Mouse (Mus musculus) kidney, embryonic 14.5 days (tissue): ENCODE measurements around the gene Gpc3. TPM values are rescaled to one million over a fixed set of nuclear protein-coding genes. Genes with fewer than 3 reads are reported as not detected.

Source experiments
- ATAC-seq: fragments of 200-750 bp; cut with Nextera tagmentation; 2 replicates; pipeline ENCODE4 v1.8.0; 2017; ENCODE audit warnings: moderate number of reproducible peaks, mild to moderate bottlenecking, moderate TSS enrichment, moderate library complexity; ENCODE audit not compliant: low FRiP score, low TSS enrichment
- H3K27ac ChIP-seq: fragments of 300-500 bp; sonication (generic); 2 replicates; pipeline ENCODE4 v1.5.1; 2014; ENCODE audit warnings: low read depth, mild to moderate bottlenecking, low read length, moderate library complexity, mixed read lengths
- H3K27me3 ChIP-seq: fragments of 300-500 bp; sonication (generic); 2 replicates; pipeline ENCODE4 v1.6.1; 2014; ENCODE audit warnings: mild to moderate bottlenecking, low read length; ENCODE audit not compliant: control insufficient read depth, insufficient read depth
- H3K36me3 ChIP-seq: fragments of 300-500 bp; sonication (generic); 2 replicates; pipeline ENCODE4 v1.6.1; 2014; ENCODE audit warnings: low read length, mixed read lengths; ENCODE audit not compliant: control insufficient read depth, insufficient read depth
- H3K4me1 ChIP-seq: fragments of 300-500 bp; sonication (generic); 2 replicates; pipeline ENCODE4 v1.6.1; 2014; ENCODE audit warnings: low read length, mixed read lengths; ENCODE audit not compliant: control insufficient read depth, insufficient read depth
- H3K4me2 ChIP-seq: fragments of 300-500 bp; sonication (generic); replicated peaks from 2 replicates; pipeline ENCODE4 v1.6.1; 2014; ENCODE audit warnings: low read depth, mild to moderate bottlenecking, low read length
- H3K4me3 ChIP-seq: fragments of 300-500 bp; sonication (generic); 2 replicates; pipeline ENCODE4 v1.5.1; 2014; ENCODE audit warnings: mild to moderate bottlenecking, low read length
- H3K9ac ChIP-seq: fragments of 300-500 bp; sonication (generic); 2 replicates; pipeline ENCODE4 v1.6.1; 2014; ENCODE audit warnings: low read depth, mild to moderate bottlenecking, low read length, moderate library complexity
- H3K9me3 ChIP-seq: fragments of 300-500 bp; sonication (generic); 2 replicates; pipeline ENCODE4 v1.6.1; 2016; ENCODE audit warnings: low read length; ENCODE audit not compliant: control insufficient read depth
- WGBS: fragments of 180-500 bp; shearing (Covaris S2); extraction: QIAGEN DNeasy Blood & Tissue Kit; methylation state at CpG from one replicate; pipeline ENCODE4 v1.1.7; 2014; 5-methylcytosine and 5-hydroxymethylcytosine counted together
- polyA plus RNA-seq: library from polyadenylated mRNA; unstranded; fragments of >200 nt; fragmentation: Nextera tagmentation; extraction: Ambion mirVana; gene quantifications from 2 replicates; pipeline ENCODE4 v1.2.1, GENCODE M21; 2014

Gpc3 gene
- polyA plus RNA-seq, 1 experiment from 2014 or later: 1,032 TPM

DNA sequence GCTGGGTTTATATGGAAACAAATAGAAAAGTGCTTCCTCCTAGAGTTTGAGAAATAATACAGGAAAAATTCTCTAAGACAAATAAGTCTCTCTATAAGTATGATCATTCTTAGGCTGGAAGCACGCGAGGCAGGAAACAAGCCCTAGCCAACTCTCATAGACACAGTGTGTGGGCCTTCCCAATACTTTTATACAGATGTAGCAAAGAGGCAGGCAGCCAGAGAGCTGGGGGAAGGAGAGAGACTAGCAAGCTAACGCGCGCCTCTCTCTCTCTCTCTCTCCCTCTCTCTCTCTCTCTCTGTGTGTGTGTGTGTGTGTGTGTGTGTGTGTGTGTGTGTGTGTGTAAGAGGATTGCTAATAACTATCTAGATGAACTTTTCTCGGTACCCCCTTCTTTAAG is 2.2 kb downstream of the Gpc3 start:
- Histone ChIP-seq H3K9ac (peak overlapping the region; percentile 78; the same call in 1 of the 2 replicates), H3K9me3 (no peaks in the 10 kb centered on the region), H3K4me1 (peaks cover 8% of the 10 kb centered on the region; the same call in 1 of the 2 replicates), H3K36me3 (no peaks in the 10 kb centered on the region), H3K4me2 (peak overlapping the region; percentile 49), H3K27ac (peak overlapping the region; percentile 86; the same call in 1 of the 2 replicates), H3K4me3 (peak overlapping the region; percentile 62), H3K27me3 (no peaks in the 10 kb centered on the region)
- ATAC-seq: no peak
- 40% methylated on average over 6 of the region's 6 CpGs for WGBS

DNA sequence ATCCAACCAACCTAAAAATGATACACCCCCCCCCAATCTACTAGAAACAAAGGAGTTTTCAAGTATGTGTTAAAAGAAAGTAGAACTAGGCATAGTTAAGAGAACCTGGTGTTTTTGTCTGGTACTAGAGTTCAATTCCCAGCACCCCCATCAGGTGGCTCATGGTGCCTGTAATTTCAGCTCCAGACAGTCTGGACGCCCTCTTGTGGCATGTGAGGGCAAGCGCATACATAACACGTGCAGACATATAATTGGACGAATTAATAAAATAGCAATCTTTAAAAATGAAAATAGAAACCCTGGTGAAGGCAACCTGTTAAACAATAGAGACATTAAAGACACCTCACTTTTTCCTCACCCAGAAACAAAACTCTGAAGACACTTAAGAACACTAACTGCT is 10.6 kb downstream of the Gpc3 start:
- 71% methylated on average over 4 of the region's 4 CpGs for WGBS
- no peaks in the 10 kb centered on the region for H3K27me3 ChIP-seq
- no peak overlapping the region for H3K4me3 ChIP-seq
- no peaks in the 10 kb centered on the region for H3K9me3 ChIP-seq
- H3K9ac ChIP-seq: no peak overlapping the region
- no peak overlapping the region for H3K4me2 ChIP-seq
- H3K4me1 ChIP-seq: no peaks in the 10 kb centered on the region
- no peak for ATAC-seq
- peaks cover 2% of the 10 kb centered on the region; the same call in 1 of the 2 replicates for H3K36me3 ChIP-seq
- H3K27ac ChIP-seq: no peak overlapping the region

DNA sequence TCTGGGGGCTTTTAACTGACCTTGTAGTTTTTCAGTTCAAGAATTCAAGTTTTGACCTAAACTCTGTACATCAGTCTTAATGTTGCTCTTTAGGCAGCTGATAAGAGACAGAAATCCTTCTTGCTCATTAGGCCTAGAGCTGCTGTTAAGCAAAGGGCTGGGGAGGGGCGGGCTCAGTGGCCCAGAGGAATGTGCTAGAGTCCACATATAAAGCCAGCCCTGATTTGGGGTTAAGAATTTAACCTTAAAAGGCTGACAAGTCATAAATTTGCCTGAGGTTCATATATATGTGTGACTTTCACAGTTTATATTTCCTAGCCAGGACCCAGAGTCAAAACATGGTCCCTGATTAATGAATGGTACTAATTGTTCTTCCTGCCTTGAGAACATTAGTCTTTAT is 14.5 kb downstream of the Gpc3 start:
- peak; percentile 81 for ATAC-seq
- Histone ChIP-seq H3K4me3 (no peak overlapping the region), H3K27ac (no peak overlapping the region), H3K4me2 (no peak overlapping the region), H3K9me3 (no peaks in the 10 kb centered on the region), H3K27me3 (no peaks in the 10 kb centered on the region), H3K9ac (no peak overlapping the region), H3K36me3 (no peaks in the 10 kb centered on the region), H3K4me1 (no peaks in the 10 kb centered on the region)
- WGBS: 48% methylated on average over 1 of the region's 1 CpGs

DNA sequence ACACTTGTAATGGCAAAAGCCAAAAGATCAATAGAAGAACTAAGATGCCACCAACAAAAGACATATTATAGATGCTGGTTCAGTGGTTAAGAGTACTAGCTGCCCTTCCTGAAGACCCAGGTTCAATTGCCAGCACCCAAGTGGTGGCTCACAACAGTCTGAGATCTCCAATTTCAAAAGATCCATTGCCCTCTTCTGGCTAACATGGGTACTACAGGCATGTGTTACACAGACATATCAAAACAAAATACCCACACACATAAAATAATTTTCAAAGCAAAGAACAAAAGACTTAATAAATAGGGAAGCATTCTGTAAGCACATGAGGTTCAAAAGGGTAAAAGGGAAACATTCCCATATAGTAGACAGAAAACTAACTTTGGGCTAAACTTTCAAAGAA is 26.1 kb downstream of the Gpc3 start:
- Histone ChIP-seq H3K27ac (no peak overlapping the region), H3K4me2 (no peak overlapping the region), H3K4me1 (no peaks in the 10 kb centered on the region), H3K4me3 (no peak overlapping the region), H3K9me3 (no peaks in the 10 kb centered on the region), H3K27me3 (no peaks in the 10 kb centered on the region), H3K9ac (no peak overlapping the region), H3K36me3 (no peaks in the 10 kb centered on the region)
- no peak for ATAC-seq

DNA sequence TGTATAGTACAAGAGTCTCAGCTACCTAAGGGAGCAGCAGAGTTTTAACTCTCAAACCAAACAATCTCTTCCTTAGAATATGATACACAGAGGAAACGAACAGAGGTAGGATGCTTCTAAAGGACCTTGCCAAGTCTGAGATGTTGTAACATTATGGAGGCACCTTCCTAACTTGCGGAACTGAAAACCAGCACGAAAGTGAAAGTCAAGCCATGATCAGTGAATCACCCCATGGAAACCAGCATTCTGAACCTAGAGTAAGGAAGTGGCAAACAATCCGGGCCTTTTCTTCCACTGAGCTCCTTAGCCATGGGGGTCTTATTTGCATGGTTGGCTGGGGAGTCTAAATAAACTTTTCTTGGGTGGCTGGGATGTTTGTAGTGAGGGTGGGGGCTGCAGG is 53.8 kb downstream of the Gpc3 start:
- no peak overlapping the region for H3K27ac ChIP-seq
- no peak overlapping the region for H3K9ac ChIP-seq
- H3K4me2 ChIP-seq: no peak overlapping the region
- no peaks in the 10 kb centered on the region; the same call in 1 of the 2 replicates for H3K36me3 ChIP-seq
- WGBS: 83% methylated on average over 4 of the region's 4 CpGs
- 0 out of 2 replicates have a peak, but pooled peaks cover 5% of the 10 kb centered on the region for H3K4me1 ChIP-seq
- no peak for ATAC-seq
- H3K27me3 ChIP-seq: no peaks in the 10 kb centered on the region
- H3K9me3 ChIP-seq: no peaks in the 10 kb centered on the region
- no peak overlapping the region for H3K4me3 ChIP-seq

DNA sequence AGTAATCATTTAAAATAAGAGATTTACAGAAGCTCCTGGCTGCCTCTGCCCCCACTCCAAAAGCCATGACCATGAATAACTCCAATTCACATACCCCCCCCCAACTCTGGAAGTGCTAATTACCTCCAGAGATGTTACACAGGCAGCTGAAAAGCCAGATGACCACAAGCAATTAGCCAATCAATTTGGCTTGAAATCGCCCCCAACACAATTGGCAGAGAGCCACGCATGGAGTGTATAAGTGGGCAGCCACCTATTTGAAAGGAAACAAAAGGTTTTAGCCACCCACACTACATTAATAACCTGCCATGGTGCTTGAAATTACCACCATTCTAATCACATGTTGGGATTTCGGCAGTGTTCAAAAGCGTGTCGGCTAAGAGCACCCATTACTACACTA is 55.2 kb downstream of the Gpc3 start:
- H3K9me3 ChIP-seq: no peaks in the 10 kb centered on the region
- ATAC-seq: no peak
- no peak overlapping the region for H3K4me3 ChIP-seq
- H3K9ac ChIP-seq: no peak overlapping the region
- H3K36me3 ChIP-seq: no peaks in the 10 kb centered on the region; the same call in 1 of the 2 replicates
- H3K4me1 ChIP-seq: 0 out of 2 replicates have a peak, but pooled peaks cover 5% of the 10 kb centered on the region
- 76% methylated on average over 5 of the region's 5 CpGs for WGBS
- no peak overlapping the region for H3K27ac ChIP-seq
- H3K4me2 ChIP-seq: no peak overlapping the region
- no peaks in the 10 kb centered on the region for H3K27me3 ChIP-seq

DNA sequence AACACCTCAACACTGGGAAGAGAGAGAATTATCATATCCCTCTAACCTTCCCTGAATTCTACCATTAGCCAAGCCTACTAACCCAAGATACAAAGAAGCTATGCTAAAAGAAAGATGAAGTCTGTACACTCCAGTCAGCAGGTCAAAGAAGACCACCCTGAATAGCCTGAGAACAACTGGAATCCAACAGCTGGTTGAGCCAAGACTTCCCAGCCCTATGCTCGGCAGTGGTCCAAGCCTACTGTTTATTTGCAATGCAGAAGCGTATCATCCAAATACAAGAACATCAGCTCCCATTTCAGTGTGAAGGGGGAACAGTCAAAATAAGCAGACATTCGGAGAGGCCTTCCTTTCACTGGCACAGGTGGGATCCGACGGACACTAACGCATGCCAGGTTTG is 56.3 kb downstream of the Gpc3 start:
- WGBS: 75% methylated on average over 6 of the region's 6 CpGs
- H3K9ac ChIP-seq: no peak overlapping the region
- H3K27me3 ChIP-seq: no peaks in the 10 kb centered on the region
- no peaks in the 10 kb centered on the region; the same call in 1 of the 2 replicates for H3K36me3 ChIP-seq
- H3K4me2 ChIP-seq: no peak overlapping the region
- no peak overlapping the region for H3K27ac ChIP-seq
- H3K4me1 ChIP-seq: 0 out of 2 replicates have a peak, but pooled peaks cover 5% of the 10 kb centered on the region
- ATAC-seq: no peak
- no peaks in the 10 kb centered on the region for H3K9me3 ChIP-seq
- no peak overlapping the region for H3K4me3 ChIP-seq

DNA sequence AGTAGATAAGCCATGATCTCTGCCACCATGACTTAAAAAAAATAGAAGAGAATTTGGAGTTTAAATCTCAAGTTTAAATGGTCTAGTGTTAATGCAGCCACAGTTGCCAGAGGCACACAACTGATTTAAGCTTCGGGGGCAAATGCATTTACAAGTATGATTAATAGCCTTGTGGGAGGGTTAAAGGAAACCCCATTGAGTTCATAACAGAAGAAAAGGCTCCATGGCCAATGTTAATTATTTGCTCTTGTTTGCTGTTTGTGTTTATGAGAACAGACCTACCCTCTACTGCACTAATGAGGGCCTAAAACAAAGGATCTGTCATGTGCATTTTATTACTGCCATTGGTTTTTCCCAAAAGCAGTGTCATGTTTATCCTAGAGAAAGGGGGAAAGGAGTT is 62.5 kb downstream of the Gpc3 start:
- Histone ChIP-seq H3K36me3 (no peaks in the 10 kb centered on the region), H3K9ac (no peak overlapping the region), H3K27ac (no peak overlapping the region), H3K4me2 (no peak overlapping the region), H3K4me3 (no peak overlapping the region), H3K9me3 (no peaks in the 10 kb centered on the region), H3K4me1 (0 out of 2 replicates have a peak, but pooled peaks cover 4% of the 10 kb centered on the region), H3K27me3 (no peaks in the 10 kb centered on the region)
- 44% methylated on average over 1 of the region's 1 CpGs for WGBS
- no peak for ATAC-seq

DNA sequence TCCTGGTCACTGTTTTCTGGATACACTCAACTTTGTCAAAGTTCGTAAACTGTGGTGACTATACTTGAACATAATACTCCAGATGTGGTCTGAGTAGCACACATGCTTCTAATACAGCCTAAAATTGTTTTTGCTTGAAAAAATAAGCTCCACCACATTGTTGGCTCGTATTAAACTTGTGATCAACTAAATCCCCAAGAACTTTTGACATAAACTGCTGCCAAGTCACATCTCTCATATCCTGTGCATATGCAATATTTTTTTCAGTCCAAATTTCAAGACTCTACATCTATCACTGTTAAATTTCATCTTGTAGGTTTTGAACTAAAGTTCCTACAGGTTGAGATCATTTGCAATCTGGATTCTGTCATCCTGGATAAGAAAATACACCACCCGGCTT is 69.1 kb downstream of the Gpc3 start:
- ATAC-seq: no peak
- Histone ChIP-seq H3K9ac (no peak overlapping the region), H3K27me3 (no peaks in the 10 kb centered on the region), H3K27ac (no peak overlapping the region), H3K4me3 (no peak overlapping the region), H3K4me1 (no peaks in the 10 kb centered on the region), H3K4me2 (no peak overlapping the region), H3K36me3 (no peaks in the 10 kb centered on the region), H3K9me3 (no peaks in the 10 kb centered on the region)
- WGBS: 79% methylated on average over 3 of the region's 3 CpGs
